Mouse (Mus musculus) spleen, adult 2 months (tissue): ENCODE results near the gene Zbtb16.

Experiments
- CTCF ChIP-seq: fragments of 200-500 bp; IDR thresholded peaks from 2 replicates; pipeline ENCODE4 v1.5.1; 2011; ENCODE audit warnings: mild to moderate bottlenecking, inconsistent platforms; ENCODE audit not compliant: insufficient read depth, insufficient read length, insufficient replicate concordance; ENCODE audit errors: extremely low read depth
- POLR2A ChIP-seq: fragments of 200-500 bp; IDR thresholded peaks from 2 replicates; pipeline ENCODE4 v1.6.1; 2011; ENCODE audit warnings: low read depth, low read length, inconsistent platforms

DNA sequence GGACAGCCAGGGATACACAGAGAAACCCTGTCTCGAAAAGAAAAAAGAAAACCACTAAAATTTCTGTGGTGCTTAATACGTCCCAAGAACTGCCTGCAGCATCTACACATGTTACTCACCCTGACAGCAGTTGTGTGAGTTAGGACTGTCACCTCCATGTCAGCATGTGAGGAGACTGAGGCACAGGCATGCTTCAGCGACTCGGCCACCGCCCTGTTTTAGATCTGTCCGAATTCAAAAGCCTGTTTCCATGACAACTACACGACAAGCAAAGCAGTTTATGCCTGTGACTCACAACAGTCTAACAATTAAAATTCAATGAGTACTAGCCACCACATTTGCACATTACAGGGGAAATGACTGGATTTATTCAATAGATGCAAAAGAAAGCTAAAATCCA lies 228.6 kb downstream of the Zbtb16 start:
- TF ChIP-seq CTCF (no peak), POLR2A (no peak)
